In genomic region chr5:114290004-114290403, GRCm38 (mm10) we compare ENCODE assay signal across 23 mouse cellular contexts. TPM values are rescaled to one million over a fixed set of nuclear protein-coding genes. Genes with fewer than 3 reads are reported as not detected.
A peak's percentile ranks its signal among the peaks of the same experiment; 100 is the strongest.
DNase-seq lines count a peak whose midpoint lies in the region; ATAC-seq and TF ChIP-seq lines count a peak whose summit lies in the region.
"Had no signal": no experiment of that assay in that cellular context is flagged by ENCODE, and none has a peak within 500 bp of the region (broad histone marks: within the 10 kb centered on the region; RNA-seq: fewer than 3 reads in every experiment).

No protein-coding gene starts in this region.

- H3K4me1 ChIP-seq in forebrain, embryonic 13.5 days: peaks cover 34% of the 10 kb centered on the region
- peaks cover 16% of the 10 kb centered on the region for H3K4me1 ChIP-seq in midbrain, embryonic 15.5 days
- H3K4me1 ChIP-seq in liver, embryonic 12.5 days: no peaks in the 10 kb centered on the region
- no peaks in the 10 kb centered on the region for H3K4me1 ChIP-seq in kidney, adult 2 months (ENCODE audit: control insufficient read depth, insufficient read depth, low read length)
- H3K4me1 ChIP-seq: intestine, embryonic 15.5 days; lung, embryonic 15.5 days had no signal

- peak; percentile 20 for DNase-seq in layer of hippocampus, adult 9-11 months
- DNase-seq in layer of hippocampus, postnatal 36 days: no peak
- DNase-seq in brain, embryonic 14.5 days (ENCODE audit: low read depth): peak; percentile 79
- DNase-seq in kidney, adult 2 months: no peak
- DNase-seq: B cell, adult 2 months; cerebellum, adult 11-12 months; cerebellum, postnatal 36 days; gastrocnemius, adult 2 months; heart, adult 11 months; right cerebral cortex, postnatal 14 days; thymus, adult 18-20 months had no signal

- no peak overlapping the region; the same call in 1 of the 2 replicates for H3K9ac ChIP-seq in forebrain, embryonic 13.5 days
- no peak overlapping the region for H3K9ac ChIP-seq in midbrain, embryonic 15.5 days
- no peak overlapping the region for H3K9ac ChIP-seq in liver, embryonic 12.5 days
- H3K9ac ChIP-seq: intestine, embryonic 15.5 days; lung, embryonic 15.5 days had no signal

- no peaks in the 10 kb centered on the region for H3K9me3 ChIP-seq in forebrain, embryonic 13.5 days (replicated peaks)
- no peaks in the 10 kb centered on the region for H3K9me3 ChIP-seq in midbrain, embryonic 15.5 days
- no peaks in the 10 kb centered on the region for H3K9me3 ChIP-seq in liver, embryonic 12.5 days (replicated peaks)
- H3K9me3 ChIP-seq: intestine, embryonic 15.5 days; lung, embryonic 15.5 days had no signal

- WGBS in forebrain, embryonic 13.5 days: 38% methylated on average over 3 of the region's 3 CpGs
- 43% methylated on average over 3 of the region's 3 CpGs for WGBS in midbrain, embryonic 15.5 days
- WGBS in liver, embryonic 12.5 days (ENCODE audit: insufficient replicate concordance): 65% methylated on average over 3 of the region's 3 CpGs
- 84% methylated on average over 3 of the region's 3 CpGs for WGBS in kidney, adult 2 months

- TF ChIP-seq CTCF in brain, embryonic 14.5 days (IDR thresholded peaks at IDR 0.05; ENCODE audit: borderline replicate concordance, extremely low read depth, insufficient read depth, insufficient read length): no peak
- no peak for TF ChIP-seq CTCF in kidney, adult 2 months (conservative IDR thresholded peaks at IDR 0.05; ENCODE audit: insufficient read depth, insufficient read length, low read depth, low read length)

- TF ChIP-seq POLR2A in brain, embryonic 14.5 days (IDR thresholded peaks at IDR 0.05; ENCODE audit: borderline replicate concordance, extremely low read depth, insufficient read depth, insufficient read length, poor library complexity, severe bottlenecking): no peak
- TF ChIP-seq POLR2A in kidney, adult 2 months (IDR thresholded peaks at IDR 0.05; ENCODE audit: low read depth, low read length): no peak

- peak overlapping the region; percentile 15; the same call in 1 of the 2 replicates for H3K27ac ChIP-seq in forebrain, embryonic 13.5 days
- H3K27ac ChIP-seq in midbrain, embryonic 15.5 days: peak overlapping the region; percentile 43
- H3K27ac ChIP-seq in liver, embryonic 12.5 days: no peak overlapping the region
- no peak overlapping the region for H3K27ac ChIP-seq in kidney, adult 2 months (ENCODE audit: insufficient read depth, low read depth, low read length)
- H3K27ac ChIP-seq: gastrocnemius, adult 2 months; intestine, embryonic 15.5 days; kidney, postnatal 0 days; layer of hippocampus, adult 2 months; lung, embryonic 15.5 days had no signal

- peaks cover 16% of the 10 kb centered on the region for H3K27me3 ChIP-seq in forebrain, embryonic 13.5 days
- H3K27me3 ChIP-seq in midbrain, embryonic 15.5 days (replicated peaks): 0 out of 2 replicates have a peak, but pooled peaks cover 13% of the 10 kb centered on the region
- peaks cover 51% of the 10 kb centered on the region for H3K27me3 ChIP-seq in liver, embryonic 12.5 days (replicated peaks)
- no peaks in the 10 kb centered on the region for H3K27me3 ChIP-seq in kidney, adult 2 months (replicated peaks; ENCODE audit: control insufficient read depth, insufficient read depth, low read length)
- H3K27me3 ChIP-seq: lung, embryonic 15.5 days had no signal

- H3K4me3 ChIP-seq in forebrain, embryonic 13.5 days: no peak overlapping the region
- H3K4me3 ChIP-seq in midbrain, embryonic 15.5 days: no peak overlapping the region
- H3K4me3 ChIP-seq in liver, embryonic 12.5 days: no peak overlapping the region
- H3K4me3 ChIP-seq in kidney, adult 2 months (ENCODE audit: insufficient read depth, low read depth, low read length): no peak overlapping the region
- H3K4me3 ChIP-seq: gastrocnemius, adult 2 months; intestine, embryonic 15.5 days; layer of hippocampus, adult 2 months; lung, embryonic 15.5 days; myocyte had no signal

- ATAC-seq in forebrain, embryonic 13.5 days: peak; percentile 36; the same call in 1 of the 2 replicates
- peak; percentile 70 for ATAC-seq in midbrain, embryonic 15.5 days (replicated peaks)
- ATAC-seq in CD4-positive, CD25-positive, alpha-beta regulatory T cell, adult 4 months: no peak
- ATAC-seq in liver, embryonic 12.5 days: no peak
- ATAC-seq: intestine, embryonic 15.5 days had no signal

- no peaks in the 10 kb centered on the region for H3K36me3 ChIP-seq in forebrain, embryonic 13.5 days (ENCODE audit: poor library complexity, severe bottlenecking)
- no peaks in the 10 kb centered on the region for H3K36me3 ChIP-seq in midbrain, embryonic 15.5 days (replicated peaks)
- no peaks in the 10 kb centered on the region for H3K36me3 ChIP-seq in liver, embryonic 12.5 days
- H3K36me3 ChIP-seq in kidney, adult 2 months (ENCODE audit: control insufficient read depth, insufficient read depth, low read length): no peaks in the 10 kb centered on the region
- H3K36me3 ChIP-seq: intestine, embryonic 15.5 days; lung, embryonic 15.5 days had no signal

- peak overlapping the region; percentile 1; the same call in 1 of the 2 replicates for H3K4me2 ChIP-seq in forebrain, embryonic 13.5 days
- no peak overlapping the region for H3K4me2 ChIP-seq in midbrain, embryonic 15.5 days
- no peak overlapping the region for H3K4me2 ChIP-seq in liver, embryonic 12.5 days
- H3K4me2 ChIP-seq: intestine, embryonic 15.5 days; liver, embryonic 11.5 days; lung, embryonic 15.5 days had no signal

RNA-seq across cellular contexts. Expression of gene Myo1h, which starts 1.0 kb away (rescaled TPM):
- total RNA-seq in layer of hippocampus, postnatal 36 days (2021): 1 to 10 TPM; 2.0 to 3.0 TPM
- polyA plus RNA-seq in brain, embryonic 14.5 days (2012; rRNA removed): 0.37 and 0.47 TPM in 2 replicates
- polyA plus RNA-seq in forebrain, embryonic 13.5 days (2015; fragmentation: Nextera tagmentation; extraction: Ambion mirVana): 0.56 and 0.62 TPM in 2 replicates
- polyA plus RNA-seq in midbrain, embryonic 15.5 days (2015; fragmentation: Nextera tagmentation; extraction: Ambion mirVana): 0.69 and 1.1 TPM in 2 replicates
- polyA plus RNA-seq in CD4-positive, CD25-positive, alpha-beta regulatory T cell, adult 4 months (2017; shearing (Covaris generic)): 1 to 10 TPM; 4.3 to 5.7 TPM
- 0.38 and 0.56 TPM in 2 replicates for polyA plus RNA-seq in liver, embryonic 12.5 days (2016; fragmentation: Nextera tagmentation; extraction: Ambion mirVana)
- 0.09 and 0.22 TPM in 2 replicates for polyA plus RNA-seq in kidney, adult 2 months (2012; rRNA removed)

RNA-seq across cellular contexts. Expression of gene Foxn4, which starts 16.4 kb away (rescaled TPM):
- not detected for total RNA-seq in layer of hippocampus, postnatal 36 days (2021)
- 0.68 and 1.1 TPM in 2 replicates for polyA plus RNA-seq in brain, embryonic 14.5 days (2012; rRNA removed)
- 0.12 and 0.31 TPM in 2 replicates for polyA plus RNA-seq in forebrain, embryonic 13.5 days (2015; fragmentation: Nextera tagmentation; extraction: Ambion mirVana)
- polyA plus RNA-seq in midbrain, embryonic 15.5 days (2015; fragmentation: Nextera tagmentation; extraction: Ambion mirVana): 0.88 and 0.89 TPM in 2 replicates
- polyA plus RNA-seq in CD4-positive, CD25-positive, alpha-beta regulatory T cell, adult 4 months (2017; shearing (Covaris generic)): not detected
- polyA plus RNA-seq in liver, embryonic 12.5 days (2016; fragmentation: Nextera tagmentation; extraction: Ambion mirVana): not detected in 2 replicates
- not detected in 2 replicates for polyA plus RNA-seq in kidney, adult 2 months (2012; rRNA removed)
- total RNA-seq: gastrocnemius, adult 2 months; layer of hippocampus, adult 2 months; left cerebral cortex, postnatal 10 days; megakaryocyte progenitor cell, adult 5-6 weeks had no signal
- polyA plus RNA-seq: intestine, embryonic 15.5 days; kidney, postnatal 0 days; liver, embryonic 11.5 days had no signal

Comparison
In these comparisons a context has a peak if more than half of its experiments do, and no peak if none do; other contexts are left out.
1. DNase-seq: peak in layer of hippocampus, adult 9-11 months (single experiment) and brain, embryonic 14.5 days (single experiment); none in layer of hippocampus, postnatal 36 days (0 of 2) and kidney, adult 2 months (single experiment).
2. ATAC-seq: peak in forebrain, embryonic 13.5 days (single experiment) and midbrain, embryonic 15.5 days (single experiment); none in CD4-positive, CD25-positive, alpha-beta regulatory T cell, adult 4 months (single experiment) and liver, embryonic 12.5 days (single experiment).
3. H3K27ac ChIP-seq: peak in forebrain, embryonic 13.5 days (single experiment) and midbrain, embryonic 15.5 days (single experiment); none in liver, embryonic 12.5 days (single experiment) and kidney, adult 2 months (single experiment).